Mouse (Mus musculus) bone marrow macrophage, adult 2 months (primary cell): ENCODE measurements around the gene Rpl5.
"Not testable (repeated sequence)": the region's sequence is repeated elsewhere in the genome, so short reads cannot be mapped to it uniquely, and the experiment has no call there.

Experiments
- CTCF ChIP-seq: IDR thresholded peaks from 2 replicates; pipeline ENCODE4 v1.5.1; 2012; ENCODE audit warnings: low read depth, mild to moderate bottlenecking, low read length, moderate library complexity
- POLR2A ChIP-seq: IDR thresholded peaks from 2 replicates; pipeline ENCODE4 v1.6.1; 2012; ENCODE audit warnings: mild to moderate bottlenecking, low read depth, low read length, borderline replicate concordance

DNA sequence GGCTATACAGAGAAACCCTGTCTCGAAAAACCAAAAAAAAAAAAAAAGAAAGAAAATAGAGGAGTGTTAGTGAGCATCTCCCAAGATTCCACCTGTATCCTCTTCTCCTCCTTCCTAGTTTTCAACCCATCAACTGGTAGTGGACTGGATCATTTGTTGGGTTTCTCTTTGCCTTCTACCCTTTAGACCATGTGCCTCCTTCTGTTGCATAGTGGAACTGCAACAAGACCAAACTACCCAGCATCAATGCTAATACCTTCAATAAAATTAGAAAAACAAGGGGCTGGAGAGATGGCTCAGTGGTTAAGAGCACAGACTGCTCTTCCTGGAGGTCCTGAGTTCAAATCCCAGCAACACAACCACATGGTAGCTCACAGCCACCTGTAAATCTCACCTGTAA lies 8.8 kb upstream of the Rpl5 start:
- not testable (repeated sequence) for TF ChIP-seq CTCF, POLR2A
